Mouse (Mus musculus) MEL (cell line): Measurements from ENCODE around the gene Mthfd2. TPM values are rescaled to one million over a fixed set of nuclear protein-coding genes. Genes with fewer than 3 reads are reported as not detected.
A peak's percentile ranks its signal among the peaks of the same experiment; 100 is the strongest.

Experiments used
- DNase-seq: peaks from one replicate; pipeline ENCODE4 v3.0.0; 2011; ENCODE audit warnings: low read depth, low spot score
- H3K27ac ChIP-seq: 2 replicates; pipeline ENCODE4 v1.5.1; 2012; ENCODE audit warnings: low read depth, mild to moderate bottlenecking, control low read depth, low read length, moderate library complexity; ENCODE audit not compliant: control insufficient read depth
- H3K27me3 ChIP-seq, 2 experiments: fragments of 150-350 bp in 1 of 2; sonication (generic) in 1 of 2; 2 replicates each; pipeline ENCODE4 v1.6.1; 2012; ENCODE audit warnings: low read length in 2 of 2, mild to moderate bottlenecking in 2 of 2, improper control_type of control experiment in 1 of 2, moderate library complexity in 1 of 2; ENCODE audit not compliant: insufficient read depth in 2 of 2, control insufficient read depth in 1 of 2
- H3K36me3 ChIP-seq, 2 experiments: 2 replicates each; pipeline ENCODE4 v1.6.1; 2012 to 2014; ENCODE audit warnings: low read length in 2 of 2, improper control_type of control experiment in 1 of 2, inconsistent platforms in 1 of 2, mild to moderate bottlenecking in 1 of 2; ENCODE audit not compliant: insufficient read depth in 2 of 2, control insufficient read depth in 1 of 2
- H3K4me1 ChIP-seq, 2 experiments: fragments of 150-350 bp in 1 of 2; sonication (generic) in 1 of 2; 2 replicates each; pipeline ENCODE4 v1.6.1; 2012; ENCODE audit warnings: low read length in 2 of 2, improper control_type of control experiment in 1 of 2, mild to moderate bottlenecking in 1 of 2; ENCODE audit not compliant: insufficient read depth in 2 of 2, control insufficient read depth in 1 of 2
- H3K4me3 ChIP-seq, 2 experiments: fragments of 150-350 bp in 1 of 2; sonication (generic) in 1 of 2; 2 replicates each; pipeline ENCODE4 v1.5.1; 2012; ENCODE audit warnings: low read depth in 2 of 2, low read length in 2 of 2, mild to moderate bottlenecking in 2 of 2, moderate library complexity in 2 of 2, control low read depth in 1 of 2, improper control_type of control experiment in 1 of 2; ENCODE audit not compliant: control insufficient read depth in 1 of 2, insufficient read depth in 1 of 2
- H3K79me2 ChIP-seq: 2 replicates; pipeline ENCODE4 v1.6.1; 2012; ENCODE audit warnings: mild to moderate bottlenecking, low read length, moderate library complexity; ENCODE audit not compliant: control insufficient read depth, poor library complexity, insufficient read depth
- H3K9ac ChIP-seq: 2 replicates; pipeline ENCODE4 v1.6.1; 2012; ENCODE audit warnings: low read depth, mild to moderate bottlenecking, control low read depth, low read length, moderate library complexity; ENCODE audit not compliant: control insufficient read depth, poor library complexity, severe bottlenecking
- H3K9me3 ChIP-seq: fragments of 150-350 bp; sonication (generic); replicated peaks from 2 replicates; pipeline ENCODE4 v1.6.1; 2012; ENCODE audit warnings: mild to moderate bottlenecking, low read length, improper control_type of control experiment, moderate library complexity; ENCODE audit not compliant: insufficient read depth
- BHLHE40 ChIP-seq: IDR thresholded peaks from 2 replicates; pipeline ENCODE4 v1.6.1; 2012; ENCODE audit warnings: low read depth, mild to moderate bottlenecking, inconsistent platforms, low read length, improper control_type of control experiment, borderline replicate concordance
- CHD1 ChIP-seq: IDR thresholded peaks from 2 replicates; pipeline ENCODE4 v1.6.1; 2012; ENCODE audit warnings: low read depth, mild to moderate bottlenecking, inconsistent platforms, low read length, improper control_type of control experiment
- CTCF ChIP-seq, 3 experiments: IDR thresholded peaks in 2 of 3; conservative IDR thresholded peaks in 1 of 3; 2 replicates each; pipeline ENCODE4 v1.5.1; 2011 to 2012; ENCODE audit warnings: low read length in 3 of 3, low read depth in 2 of 3, mild to moderate bottlenecking in 2 of 3, improper control_type of control experiment in 1 of 3, inconsistent platforms in 1 of 3, mixed read lengths in 1 of 3, moderate library complexity in 1 of 3; ENCODE audit not compliant: control insufficient read depth in 1 of 3, insufficient read depth in 1 of 3, poor library complexity in 1 of 3, severe bottlenecking in 1 of 3
- E2F4 ChIP-seq: IDR thresholded peaks from 2 replicates; pipeline ENCODE4 v1.6.1; 2011; ENCODE audit warnings: low read depth, low read length, improper control_type of control experiment, borderline replicate concordance
- ETS1 ChIP-seq: IDR thresholded peaks from 2 replicates; pipeline ENCODE4 v1.6.1; 2012; ENCODE audit warnings: low read depth, mild to moderate bottlenecking, inconsistent platforms, low read length, improper control_type of control experiment, moderate library complexity
- MAX ChIP-seq: IDR thresholded peaks from 2 replicates; pipeline ENCODE4 v1.6.1; 2011; ENCODE audit warnings: low read length, improper control_type of control experiment
- MAZ ChIP-seq: IDR thresholded peaks from 2 replicates; pipeline ENCODE4 v1.6.1; 2012; ENCODE audit warnings: low read depth, mild to moderate bottlenecking, inconsistent platforms, low read length, improper control_type of control experiment
- MXI1 ChIP-seq: IDR thresholded peaks from 2 replicates; pipeline ENCODE4 v1.6.1; 2011; ENCODE audit warnings: mild to moderate bottlenecking, low read depth, low read length, improper control_type of control experiment
- NELFE ChIP-seq: IDR thresholded peaks from 2 replicates; pipeline ENCODE4 v1.6.1; 2011; ENCODE audit warnings: low read depth, low read length, improper control_type of control experiment
- POLR2AphosphoS2 ChIP-seq: IDR thresholded peaks from 2 replicates; pipeline ENCODE4 v1.6.1; 2011; ENCODE audit warnings: low read length, improper control_type of control experiment
- POLR2AphosphoS5 ChIP-seq: IDR thresholded peaks from 2 replicates; pipeline ENCODE4 v1.6.1; 2012; ENCODE audit warnings: low read depth, borderline replicate concordance, mild to moderate bottlenecking, inconsistent platforms, low read length, moderate library complexity, mixed read lengths
- RAD21 ChIP-seq: IDR thresholded peaks from 2 replicates; pipeline ENCODE4 v1.6.1; 2011; ENCODE audit warnings: mild to moderate bottlenecking, low read depth, low read length, improper control_type of control experiment
- RCOR1 ChIP-seq: IDR thresholded peaks from 2 replicates; pipeline ENCODE4 v1.6.1; 2012; ENCODE audit warnings: low read depth, mild to moderate bottlenecking, inconsistent platforms, low read length, improper control_type of control experiment
- SMC3 ChIP-seq: IDR thresholded peaks from 2 replicates; pipeline ENCODE4 v1.6.1; 2011; ENCODE audit warnings: low read depth, low read length, improper control_type of control experiment
- TAL1 ChIP-seq: IDR thresholded peaks from 2 replicates; pipeline ENCODE4 v1.6.1; 2012; ENCODE audit warnings: mild to moderate bottlenecking, inconsistent platforms, low read length, moderate library complexity, mixed read lengths
- TBP ChIP-seq: IDR thresholded peaks from 2 replicates; pipeline ENCODE4 v1.8.0; 2011; ENCODE audit warnings: low read depth, low read length, improper control_type of control experiment
- TCF12 ChIP-seq: IDR thresholded peaks from 2 replicates; pipeline ENCODE4 v1.6.1; 2014; ENCODE audit warnings: low read depth, mild to moderate bottlenecking, inconsistent platforms, low read length, improper control_type of control experiment, moderate library complexity
- UBTF ChIP-seq: IDR thresholded peaks from 2 replicates; pipeline ENCODE4 v1.6.1; 2012; ENCODE audit warnings: low read depth, mild to moderate bottlenecking, inconsistent platforms, low read length, improper control_type of control experiment, moderate library complexity, borderline replicate concordance; ENCODE audit not compliant: insufficient read depth
- USF1 ChIP-seq: IDR thresholded peaks from 2 replicates; pipeline ENCODE4 v1.6.1; 2014; ENCODE audit warnings: low read depth, mild to moderate bottlenecking, inconsistent platforms, low read length, improper control_type of control experiment, moderate library complexity
- USF2 ChIP-seq, 2 experiments: IDR thresholded peaks; 2 replicates each; pipeline ENCODE4 v1.6.1; 2011 to 2012; ENCODE audit warnings: improper control_type of control experiment in 2 of 2, low read length in 2 of 2, borderline replicate concordance in 1 of 2, inconsistent platforms in 1 of 2, low read depth in 1 of 2, mild to moderate bottlenecking in 1 of 2; ENCODE audit not compliant: insufficient read depth in 1 of 2
- ZC3H11A ChIP-seq: IDR thresholded peaks from 2 replicates; pipeline ENCODE4 v1.6.1; 2012; ENCODE audit warnings: low read depth, mild to moderate bottlenecking, inconsistent platforms, low read length, improper control_type of control experiment
- ZMIZ1 ChIP-seq: IDR thresholded peaks from 2 replicates; pipeline ENCODE4 v1.6.1; 2012; ENCODE audit warnings: low read depth, mild to moderate bottlenecking, inconsistent platforms, low read length, improper control_type of control experiment, moderate library complexity
- polyA plus RNA-seq, 2 experiments: library from polyadenylated mRNA; stranded (reverse) in 1 of 2; unstranded in 1 of 2; fragments of >175 nt in 1 of 2; fragments of >200 nt in 1 of 2; gene quantifications; 2 replicates each; pipeline versions ENCODE4 v1.2.1 to v1.2.4; 2012; ENCODE audit warnings: low replicate concordance in 2 of 2, low read depth in 1 of 2; ENCODE audit not compliant: insufficient read length in 2 of 2, insufficient read depth in 1 of 2, missing spikeins in 1 of 2
- total RNA-seq: library from RNA; depleted of rRNA; stranded (reverse); fragments of 300-350 nt; gene quantifications from 2 replicates; pipeline ENCODE4 v1.2.3, GENCODE M21; 2012

Mthfd2 gene
- total and polyA plus RNA-seq, 3 experiments, result 80.5 to 558 (median 219) TPM

DNA sequence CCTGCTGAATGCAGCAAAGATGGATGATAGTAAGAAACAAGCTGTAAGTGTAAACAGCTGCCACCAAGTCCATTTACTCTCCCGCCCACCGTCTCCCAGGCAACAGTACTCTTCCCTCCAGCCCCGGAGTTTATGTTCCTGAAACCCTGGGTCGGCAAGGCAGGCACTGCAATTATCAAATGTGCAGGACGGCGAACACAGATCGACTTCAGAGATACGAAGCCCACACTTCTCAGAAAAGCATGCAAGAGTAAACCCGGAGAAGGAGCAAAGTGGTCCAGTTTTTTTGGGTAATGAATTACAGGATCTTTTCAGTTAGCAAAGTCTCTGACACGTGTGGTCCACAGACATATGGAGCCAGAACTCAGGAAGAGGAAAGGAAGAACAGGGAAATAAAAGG lies 9.7 kb downstream of the Mthfd2 start (continued):
- TF ChIP-seq CHD1, result no peak; the same call in 1 of the 2 replicates
- no peak for TF ChIP-seq USF2 (IDR thresholded peaks at IDR 0.05; ENCODE audit: borderline replicate concordance in 1 of 2, insufficient read depth in 1 of 2, low read depth in 1 of 2, low read length in 2 of 2)
- TF ChIP-seq BHLHE40, result peak; percentile 18; the same call in 1 of the 2 replicates
- TF ChIP-seq NELFE, result no peak
- no peak for TF ChIP-seq TAL1

DNA sequence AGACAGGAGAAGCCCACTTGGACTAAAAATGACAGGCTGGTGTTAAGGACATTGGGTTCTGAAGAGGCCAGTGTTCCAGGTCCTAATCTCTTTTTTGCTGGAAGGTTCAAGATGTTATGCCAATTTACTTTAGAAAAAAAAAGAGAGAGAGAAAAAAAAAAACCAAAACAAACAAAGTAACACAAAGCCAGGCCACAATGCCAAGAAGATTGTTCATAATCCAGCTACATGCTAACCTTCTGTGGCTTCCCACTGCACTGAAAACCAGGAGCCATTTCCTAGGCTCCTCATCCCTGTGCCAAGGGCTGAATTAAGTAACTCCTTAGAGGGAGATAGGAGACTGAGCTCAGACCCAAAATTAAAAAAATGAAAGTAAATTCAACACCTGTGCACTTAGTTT lies 10.4 kb downstream of the Mthfd2 start:
- no peak for TF ChIP-seq UBTF
- no peak for TF ChIP-seq USF2 (IDR thresholded peaks at IDR 0.05; ENCODE audit: borderline replicate concordance in 1 of 2, insufficient read depth in 1 of 2, low read depth in 1 of 2, low read length in 2 of 2)
- no peak for TF ChIP-seq SMC3
- no peak for TF ChIP-seq MAX
- no peak for TF ChIP-seq POLR2AphosphoS5
- TF ChIP-seq TAL1, result no peak
- TF ChIP-seq RAD21, result no peak
- no peak for TF ChIP-seq MXI1
- no peak for TF ChIP-seq MAZ
- no peak for TF ChIP-seq USF1
- TF ChIP-seq ETS1, result no peak
- TF ChIP-seq ZC3H11A, result no peak
- TF ChIP-seq ZMIZ1, result no peak
- TF ChIP-seq E2F4, result no peak
- no peak for TF ChIP-seq CTCF (IDR thresholded peaks at IDR 0.05 in 2 of 3, conservative IDR thresholded peaks at IDR 0.05 in 1 of 3; ENCODE audit: control insufficient read depth in 1 of 3, insufficient read depth in 1 of 3, low read depth in 2 of 3, low read length in 3 of 3, poor library complexity in 1 of 3, severe bottlenecking in 1 of 3)
- no peak for TF ChIP-seq TCF12
- no peak for TF ChIP-seq POLR2AphosphoS2
- TF ChIP-seq RCOR1, result no peak
- TF ChIP-seq TBP, result no peak
- TF ChIP-seq, all 39 proteins: peak for 0
- peak overlapping the region; percentile 92 for H3K9ac ChIP-seq
- H3K4me1 ChIP-seq, result peaks cover 4 to 12% of the 10 kb centered on the region in 2 experiments; a peak in 3 of 4 replicates
- H3K4me3 ChIP-seq, result 0 out of 4 replicates have a peak overlapping the region, but pooled peaks have one; percentile 8 to 81
- no peak for DNase-seq
- H3K79me2 ChIP-seq, result peaks cover 37% of the 10 kb centered on the region
- H3K36me3 ChIP-seq, result peaks cover 16 to 21% of the 10 kb centered on the region in 2 experiments
- no peak overlapping the region; the same call in 1 of the 2 replicates for H3K27ac ChIP-seq
- H3K9me3 ChIP-seq, result no peaks in the 10 kb centered on the region
- H3K27me3 ChIP-seq, result no peaks in the 10 kb centered on the region
